Mouse (Mus musculus): ENCODE measurements around the gene Brd3.

GRCm38 (mm10) chr2:27404375-27405093, 102.9 kb downstream of the Brd3 start:
- TF ChIP-seq GATA1 (IDR thresholded peaks at IDR 0.05; ENCODE audit: low read length) (no peak), TAL1 (IDR thresholded peaks at IDR 0.05; ENCODE audit: low read length) (0 out of 3 replicates have a peak, but pooled peaks have one; percentile 5)
